Mouse (Mus musculus) layer of hippocampus, postnatal 36 days (tissue): ENCODE measurements at regions not wholly inside any gene's neighbourhood (a gene's known extent, or its start where the extent isn't known, plus 50 kb on each side); places are given as distances from the start of the nearest gene placed in this dataset.

Experiments
- DNase-seq, 2 experiments: peaks; one replicate each; pipeline ENCODE4 v3.0.0; 2022

DNA sequence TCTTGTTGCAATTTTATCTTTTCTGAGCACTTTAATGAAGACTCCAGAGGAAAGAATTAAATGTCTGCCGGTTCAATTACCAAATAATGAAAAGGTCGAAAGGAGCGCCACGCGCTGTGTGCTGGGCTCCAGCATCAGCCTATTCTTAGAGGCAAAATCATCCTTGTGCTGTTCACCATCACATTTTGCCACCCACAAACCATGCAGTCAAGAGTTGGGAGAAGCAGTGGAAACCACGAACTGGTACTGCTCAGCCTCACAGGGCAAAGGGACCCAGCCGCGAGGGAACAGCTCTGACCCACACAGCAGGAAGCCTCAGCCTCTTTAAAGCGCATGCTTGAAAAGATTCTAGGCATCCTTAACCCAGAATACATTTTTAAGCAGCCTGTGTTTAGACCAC, 134.0 kb upstream of the Pum3 start:
- no peak for DNase-seq

- no peak for DNase-seq
Measured at GRCm38 (mm10) chr19:27558199-27558598, 128.6 kb upstream of the Pum3 start.

DNA sequence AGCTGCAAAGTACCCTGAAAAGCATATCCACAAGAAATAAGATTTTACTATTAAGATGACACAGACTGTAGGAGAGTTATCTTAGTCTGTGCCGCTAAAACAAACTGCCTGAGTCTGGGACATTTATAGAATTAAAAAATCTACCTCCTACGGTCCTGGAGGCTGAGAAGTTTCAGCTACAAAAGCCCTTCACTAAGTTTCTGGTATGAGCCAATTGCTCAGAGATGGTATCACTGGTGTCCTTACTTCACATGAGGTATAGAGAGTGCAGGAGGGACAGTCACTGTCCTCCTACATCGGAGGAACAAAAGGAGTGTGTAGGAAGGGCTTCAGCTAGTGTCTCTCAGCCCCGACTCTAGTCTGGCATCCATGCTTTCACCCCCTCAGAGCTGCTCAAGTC, 127.1 kb upstream of the Pum3 start:
- no peak for DNase-seq

- DNase-seq: no peak
Measured at GRCm38 (mm10) chr19:27554841-27555240, 125.2 kb upstream of the Pum3 start.

GRCm38 (mm10) chr19:27553266-27553665, 123.6 kb upstream of the Pum3 start:
- no peak for DNase-seq

DNA sequence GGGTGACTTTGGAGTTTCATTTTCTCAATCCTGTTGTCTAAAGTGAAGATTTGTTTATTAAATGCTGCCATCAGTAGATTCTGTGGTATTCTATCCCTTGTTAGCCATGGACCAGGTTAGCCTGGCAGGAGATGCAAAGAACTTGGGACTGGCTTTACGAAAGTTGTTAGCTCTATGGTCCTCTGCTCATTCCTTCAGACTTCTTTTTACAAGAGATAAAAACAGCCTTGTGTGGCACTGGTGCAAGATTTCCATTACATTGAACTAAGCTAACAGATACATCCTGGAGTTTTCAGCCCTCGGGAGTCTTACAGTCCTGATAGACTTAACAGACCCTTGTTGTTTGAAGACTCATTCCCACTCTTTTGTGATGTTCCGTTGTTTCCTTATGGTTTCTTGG, 108.1 kb upstream of the Pum3 start:
- DNase-seq: no peak

DNA sequence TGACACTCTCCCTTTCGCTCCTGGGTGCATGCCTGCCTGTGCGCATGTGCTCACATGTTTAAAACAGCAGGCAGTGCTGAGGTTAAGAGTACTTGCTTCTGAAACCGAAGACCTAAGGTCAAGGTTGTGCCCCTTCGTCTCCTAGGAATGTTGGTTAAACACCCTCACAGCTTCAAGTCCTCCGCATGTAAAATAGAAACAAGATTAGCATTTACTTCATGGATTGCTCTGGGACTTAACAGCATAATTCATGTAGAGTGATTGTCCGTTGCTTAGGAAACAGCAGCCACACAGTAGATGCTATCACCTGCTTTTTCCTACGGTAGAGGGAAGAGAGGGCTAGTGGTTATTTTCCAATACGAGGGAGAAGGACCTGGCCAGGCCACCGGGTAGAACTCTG, 107.4 kb upstream of the Pum3 start:
- no peak for DNase-seq

DNA sequence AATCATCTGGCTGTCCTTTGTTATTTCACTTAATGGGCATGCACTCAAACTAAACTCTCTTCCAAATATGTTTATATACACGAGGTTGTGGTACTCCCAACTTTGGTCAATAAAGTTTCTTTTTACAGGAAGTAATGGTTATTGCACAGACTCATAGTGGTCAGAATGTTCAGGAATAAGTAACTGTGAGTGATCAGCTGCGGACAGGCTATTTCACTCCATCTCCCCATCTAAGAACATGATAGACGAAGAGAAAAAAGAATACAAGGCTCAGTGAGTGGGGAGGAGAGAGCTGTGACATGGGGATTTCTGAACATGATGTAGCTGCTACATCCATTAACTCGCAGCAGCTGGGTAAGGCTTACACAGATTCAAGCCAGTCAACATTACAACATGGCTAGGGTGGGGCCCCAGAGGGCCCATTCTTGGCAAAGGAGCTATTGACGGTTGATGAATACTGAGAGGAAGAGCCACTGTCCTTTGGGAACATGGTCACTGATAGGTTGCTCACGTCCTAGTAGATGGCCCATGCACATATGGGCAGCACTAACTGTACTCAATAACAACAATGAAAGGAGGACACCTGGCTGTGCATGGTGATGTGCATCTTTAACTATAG, 98.4 kb upstream of the Pum3 start:
- no peak for DNase-seq

DNA sequence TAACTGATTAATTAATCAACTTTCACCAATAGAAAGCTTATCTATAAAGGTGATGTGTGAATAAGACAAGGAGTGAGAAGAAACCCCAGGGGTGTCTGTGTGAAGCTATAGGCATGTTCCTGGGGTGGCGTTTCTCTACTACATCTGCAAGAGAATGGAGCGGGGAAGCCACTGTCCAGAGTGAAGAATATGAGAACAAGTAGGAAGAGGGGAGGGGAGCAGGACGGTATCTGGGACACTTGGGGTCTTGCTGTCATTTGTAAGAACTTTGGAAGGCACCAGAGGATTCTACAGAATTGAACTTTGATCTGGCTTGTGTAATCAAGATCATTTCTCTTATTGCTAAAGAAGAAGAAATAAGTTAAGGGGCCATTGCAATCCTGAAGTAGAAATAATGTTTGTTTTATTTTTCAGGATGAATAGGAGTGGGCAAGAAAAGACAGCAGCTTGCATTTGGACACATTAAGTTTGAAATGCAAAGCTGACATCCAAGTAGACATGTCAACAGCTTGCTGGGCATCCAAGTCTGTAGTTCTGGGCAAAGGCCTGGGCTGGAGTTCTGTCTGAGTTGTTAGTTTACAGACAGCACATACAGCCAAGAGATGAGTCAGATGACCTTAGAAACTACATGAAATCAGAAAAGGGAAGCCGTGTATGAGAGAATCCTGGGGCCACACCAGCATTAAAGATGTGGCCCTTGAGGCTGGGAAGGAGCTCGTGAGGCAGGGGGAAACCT, 89.9 kb upstream of the Pum3 start:
- DNase-seq: no peak

DNA sequence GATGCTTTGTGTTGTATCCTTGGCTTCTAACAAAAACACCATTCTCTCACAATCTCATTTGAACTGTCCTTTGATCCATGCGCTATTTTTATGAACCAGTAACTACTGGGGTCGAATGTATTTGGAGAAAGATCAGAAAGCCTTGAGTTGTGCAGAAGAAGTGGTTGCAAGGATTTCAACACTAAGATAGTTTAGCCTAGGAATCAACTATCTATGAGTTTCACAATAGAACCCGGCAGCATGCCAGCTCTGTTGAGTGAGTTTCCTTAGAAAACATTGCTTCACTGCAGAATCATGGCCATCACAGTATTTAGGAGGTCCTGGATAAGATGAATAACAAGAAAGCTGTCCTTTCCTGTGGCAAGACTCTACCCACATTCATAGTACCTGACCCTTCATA, 84.6 kb upstream of the Pum3 start:
- DNase-seq: no peak

GRCm38 (mm10) chr19:27513535-27513934, 83.9 kb upstream of the Pum3 start:
- no peak for DNase-seq

- DNase-seq: no peak
Measured at GRCm38 (mm10) chr19:27511340-27511739, 81.7 kb upstream of the Pum3 start.

DNA sequence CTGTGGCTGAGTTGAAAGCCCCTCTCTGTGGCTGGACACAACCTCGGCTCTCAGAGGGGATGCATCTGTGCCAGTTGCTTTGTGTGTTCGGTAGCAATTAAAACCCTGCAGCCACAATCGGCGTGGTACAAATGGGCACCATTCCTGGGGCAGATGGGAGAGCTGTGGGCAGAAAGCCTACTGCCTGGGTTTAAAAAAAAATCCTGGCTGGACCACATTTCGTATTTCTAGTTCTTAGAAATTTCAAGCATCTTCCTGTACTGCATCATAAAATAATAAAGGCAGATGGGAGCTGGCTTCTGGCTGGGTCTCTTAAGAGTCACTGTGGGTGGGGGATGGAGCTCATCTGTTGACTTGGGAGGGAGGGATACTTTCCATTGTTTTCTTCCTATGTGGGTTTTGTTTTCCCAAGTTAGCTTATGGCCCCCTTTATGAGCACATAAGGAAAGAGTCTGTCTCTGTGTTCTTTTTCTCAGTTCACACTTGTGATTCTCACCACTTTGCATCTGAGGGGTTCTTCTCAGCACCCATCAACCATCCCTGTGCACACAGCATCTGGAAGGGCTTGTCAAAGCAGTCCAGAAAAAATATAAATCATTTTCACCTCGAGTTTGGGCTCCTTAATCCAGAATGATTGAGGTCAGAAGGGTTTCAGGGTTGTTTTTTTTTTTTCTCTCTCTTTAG, 80.5 kb upstream of the Pum3 start:
- DNase-seq: peak; percentile 57 to 69

DNA sequence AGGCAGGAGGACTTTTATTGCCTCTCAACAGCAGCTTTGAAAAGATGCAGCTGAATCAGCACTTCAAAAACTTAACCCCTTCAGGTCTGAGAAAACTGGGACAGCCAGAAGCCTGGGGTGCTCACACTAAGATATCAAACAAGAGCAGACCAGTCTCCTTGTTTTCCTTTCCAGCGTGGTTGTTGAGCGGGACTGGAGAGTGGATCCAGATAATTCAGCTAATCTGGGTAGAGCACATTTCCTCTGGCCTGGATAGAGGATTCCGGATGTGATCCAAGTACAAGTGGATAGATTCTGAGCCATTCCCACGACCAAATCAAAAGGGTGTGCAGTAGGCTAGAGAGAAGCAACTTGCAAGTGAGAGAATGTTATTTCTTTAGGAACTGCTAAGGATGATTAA, 68.7 kb upstream of the Pum3 start:
- no peak for DNase-seq

GRCm38 (mm10) chr19:27492468-27492867, 62.8 kb upstream of the Pum3 start:
- DNase-seq: peak; percentile 8 to 15

- no peak for DNase-seq
Measured at GRCm38 (mm10) chr19:27491873-27492272, 62.2 kb upstream of the Pum3 start.

- DNase-seq: no peak
Measured at GRCm38 (mm10) chr19:27489053-27489452, 59.4 kb upstream of the Pum3 start.
